Mouse (Mus musculus) common myeloid progenitor, adult 5-6 weeks (primary cell): Measurements from ENCODE around the gene Cdkn2d. TPM values are rescaled to one million over a fixed set of nuclear protein-coding genes. Genes with fewer than 3 reads are reported as not detected.
A peak's percentile ranks its signal among the peaks of the same experiment; 100 is the strongest.

Source experiments
- ATAC-seq: replicated peaks from 2 replicates; pipeline ENCODE4 v1.8.0; 2016; ENCODE audit warnings: low read depth, mild to moderate bottlenecking, moderate TSS enrichment, inconsistent platforms; ENCODE audit not compliant: poor library complexity, severe bottlenecking
- total RNA-seq: library from RNA; stranded (forward); fragments of 200-1000, 187-1606 nt; gene quantifications from 2 replicates; pipeline ENCODE4 v1.2.3, GENCODE M21; 2017

Cdkn2d gene
- total RNA-seq, 1 experiment from 2014 or later, result 25.3 TPM

DNA sequence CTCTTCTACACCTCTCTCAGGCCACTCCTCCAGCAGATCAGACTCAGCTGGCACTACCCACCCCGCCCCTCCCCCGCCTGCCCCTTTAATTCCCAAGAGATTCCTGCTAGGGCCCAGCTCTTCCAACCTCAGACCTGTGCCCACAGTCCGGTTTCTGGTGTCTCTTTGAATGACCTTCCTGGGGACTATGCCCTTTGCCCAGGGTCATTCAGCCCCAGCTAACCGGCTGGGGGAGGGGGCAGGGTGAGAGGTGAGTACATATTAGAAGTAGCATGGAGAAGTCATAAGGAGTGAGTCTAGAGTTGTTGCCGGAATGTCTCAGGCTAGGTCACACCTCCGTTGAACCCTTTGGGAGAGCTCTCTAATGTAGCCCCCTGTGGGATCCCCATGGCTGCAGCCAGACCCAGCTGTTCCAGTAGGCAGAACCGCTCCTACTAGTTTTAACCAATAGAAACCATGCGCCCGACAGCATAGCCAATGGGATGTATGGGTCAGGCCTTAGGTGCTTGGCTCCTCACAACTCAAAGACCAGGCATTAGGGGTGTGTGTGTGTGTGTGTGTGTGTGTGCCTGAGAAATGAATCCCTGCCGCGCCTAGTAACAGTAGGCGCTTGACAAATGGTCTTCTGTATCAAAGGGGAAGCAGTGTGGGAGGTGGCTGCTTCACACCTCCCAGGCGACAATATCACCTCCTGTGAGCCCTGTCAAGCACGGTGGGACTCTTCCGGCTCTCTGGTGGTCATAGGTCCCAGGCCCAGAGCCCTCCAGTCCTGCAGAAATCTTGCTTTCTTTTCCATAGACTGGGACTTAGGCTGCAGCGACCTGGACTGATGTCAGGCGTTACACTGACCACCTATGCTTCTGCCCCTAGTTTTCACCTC is 41.3 kb downstream of the Cdkn2d start:
- ATAC-seq, result peak; percentile 26; the same call in 1 of the 2 replicates

DNA sequence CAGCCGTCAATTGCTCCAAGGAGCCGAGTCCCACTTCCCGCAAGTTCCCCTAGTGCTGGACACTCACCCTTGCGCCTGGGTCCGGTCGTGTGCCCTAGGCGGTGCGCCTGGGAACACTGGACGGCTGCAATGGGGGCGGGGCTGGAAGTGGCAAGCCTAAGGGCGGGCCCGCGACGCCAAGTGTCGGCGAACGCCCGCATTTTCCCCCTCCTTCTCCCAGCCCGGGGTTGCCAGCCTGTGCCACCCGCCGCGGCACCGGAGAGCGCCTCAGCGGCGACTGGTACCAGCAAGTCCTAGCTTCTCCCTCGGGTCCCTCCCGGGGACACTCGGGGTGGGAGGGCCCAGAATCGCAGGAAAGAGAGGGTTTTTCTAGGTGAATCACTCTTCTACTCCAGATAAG is 42.9 kb downstream of the Cdkn2d start, which contains the start of gene S1pr5:
Gene S1pr5, minus strand, starts transcription at position 118 of the 400 bp plus-strand sequence.
- ATAC-seq, result peak; percentile 37

DNA sequence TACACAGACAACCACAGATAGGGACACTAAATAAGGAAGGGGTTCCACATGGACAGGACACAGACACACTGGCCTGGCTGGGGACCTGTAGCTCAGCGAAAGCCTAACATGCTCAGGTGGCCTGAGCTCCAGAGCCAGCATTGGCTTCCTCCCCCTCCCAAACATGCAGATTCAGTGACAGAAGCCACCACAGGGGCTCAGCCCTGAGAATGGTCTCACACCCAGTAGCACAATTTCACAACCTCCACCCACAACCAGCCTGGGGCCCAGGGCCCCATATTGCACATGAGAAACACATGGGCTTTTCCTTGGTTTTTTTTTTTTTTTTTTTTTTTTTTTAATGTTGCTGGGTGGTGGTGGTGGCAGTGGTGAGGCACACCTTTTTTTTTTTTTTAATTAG is 44.9 kb downstream of the Cdkn2d start:
- no peak for ATAC-seq

DNA sequence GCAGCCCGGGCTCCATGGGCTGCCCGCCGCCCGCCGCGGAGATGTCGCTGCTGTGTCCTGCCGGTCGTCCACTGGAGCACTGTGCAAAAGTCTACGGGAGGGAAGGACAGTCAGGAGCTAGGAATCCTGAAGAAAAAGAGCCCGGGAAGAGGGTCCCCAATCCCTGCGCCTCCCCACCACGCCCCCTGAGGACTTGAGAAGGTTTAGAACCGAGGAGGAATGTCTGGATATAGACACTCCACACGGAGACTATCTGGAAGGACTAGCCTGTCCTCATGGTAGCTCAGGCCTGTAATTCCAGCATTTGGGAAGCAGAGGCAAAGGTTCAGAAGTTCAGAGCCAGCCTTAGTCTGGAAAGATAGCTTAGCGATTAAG is 46.1 kb downstream of the Cdkn2d start:
- no peak for ATAC-seq

DNA sequence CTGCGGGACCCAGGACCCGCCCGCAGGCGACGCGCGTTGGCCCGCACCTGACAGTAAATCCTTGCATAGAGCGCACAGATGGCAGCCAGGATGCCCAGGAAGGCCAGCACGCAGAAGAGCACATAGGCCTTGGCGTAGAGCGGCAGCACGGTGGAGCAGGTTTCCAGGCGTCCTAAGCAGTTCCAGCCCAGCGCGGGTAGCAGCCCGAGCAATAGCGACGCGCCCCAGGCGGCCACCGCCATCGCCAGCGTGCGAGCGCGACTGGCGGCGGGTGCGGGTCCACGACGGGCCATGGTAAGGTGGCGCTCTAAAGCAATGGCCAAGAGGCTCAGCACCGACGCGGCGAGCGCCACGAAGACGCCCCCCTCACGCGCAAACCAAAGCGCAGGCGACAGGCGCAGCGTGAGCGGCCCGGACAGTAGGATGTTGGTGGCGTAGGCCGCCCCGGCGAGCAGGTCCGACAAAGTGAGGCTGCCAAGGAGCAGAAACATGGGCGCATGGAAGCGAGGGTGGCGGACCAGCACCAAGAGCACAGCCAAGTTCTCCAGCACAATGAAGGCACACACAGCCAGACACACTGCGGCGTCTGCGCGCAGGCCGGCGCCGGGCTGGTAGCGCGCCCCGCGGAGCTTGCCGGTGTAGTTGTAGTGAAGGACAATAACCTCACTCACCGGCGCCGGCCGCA is 46.6 kb downstream of the Cdkn2d start:
- ATAC-seq, result no peak

DNA sequence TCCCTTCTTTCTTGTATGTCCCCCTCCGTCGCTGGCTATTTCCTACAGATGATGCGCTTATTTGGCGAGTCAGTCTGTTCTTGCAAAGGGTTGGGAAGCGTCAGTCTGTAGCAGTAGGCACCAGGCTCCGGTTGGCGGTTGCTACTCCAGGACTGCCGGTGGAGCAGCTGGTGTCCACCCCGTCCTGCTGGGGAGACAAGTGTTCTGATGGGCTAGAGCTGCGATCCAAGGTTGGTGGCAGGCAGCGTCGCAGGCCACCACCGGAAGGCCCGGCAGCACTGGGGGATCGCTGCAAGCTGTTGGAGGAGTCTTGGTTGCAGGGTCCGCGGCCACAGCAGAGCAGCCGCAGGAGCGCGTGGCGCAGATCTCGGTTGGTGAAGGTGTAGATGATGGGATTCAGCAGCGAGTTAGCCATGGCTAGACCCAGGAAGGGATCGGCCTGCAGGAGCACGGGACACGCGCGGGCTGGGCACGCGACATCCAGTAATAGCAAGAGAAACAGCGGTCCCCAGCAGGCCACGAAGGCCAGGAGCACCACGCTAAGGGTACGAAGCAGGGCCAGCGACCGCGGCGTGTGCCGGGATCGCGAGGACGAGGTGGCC is 47.3 kb downstream of the Cdkn2d start:
- ATAC-seq, result no peak

DNA sequence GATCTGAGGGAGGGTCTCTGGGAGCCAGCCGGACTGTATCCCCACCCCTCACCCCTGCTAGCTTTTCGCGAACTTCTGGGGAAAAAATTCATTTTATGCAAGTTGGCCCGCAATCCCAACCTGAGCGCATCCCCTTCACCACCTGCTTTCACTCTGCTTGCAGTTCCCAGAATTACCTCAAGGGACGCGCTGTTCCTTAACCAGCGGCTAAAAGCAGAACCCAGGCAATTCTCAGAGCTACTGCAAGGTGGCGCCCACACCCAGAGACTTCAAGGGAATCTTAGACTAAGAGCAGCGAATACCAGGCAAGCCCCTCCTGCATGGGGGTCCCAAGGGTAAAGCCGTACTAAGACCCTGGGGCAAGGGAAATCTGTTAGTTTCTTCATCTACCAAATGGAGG is 49.9 kb downstream of the Cdkn2d start:
- peak; percentile 73 for ATAC-seq

DNA sequence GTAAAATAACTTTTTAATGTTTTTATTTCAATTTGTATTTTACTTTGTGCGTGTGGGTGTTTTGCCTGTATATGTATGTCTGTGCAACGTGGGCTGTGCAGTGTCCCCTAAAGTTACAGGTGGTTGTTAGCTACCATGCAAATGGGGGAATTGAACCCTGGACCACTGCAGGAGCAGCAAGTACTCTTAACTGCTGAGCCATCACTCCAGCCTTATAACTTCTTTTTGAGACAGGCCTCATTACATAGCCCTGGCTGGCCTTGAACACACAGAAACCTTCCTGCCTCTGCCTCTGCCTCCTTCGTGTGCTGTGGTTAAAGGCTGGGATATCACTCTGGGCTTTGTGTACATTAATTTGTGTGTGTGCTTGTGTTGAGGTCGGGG is 51.8 kb downstream of the Cdkn2d start:
- ATAC-seq, result no peak

DNA sequence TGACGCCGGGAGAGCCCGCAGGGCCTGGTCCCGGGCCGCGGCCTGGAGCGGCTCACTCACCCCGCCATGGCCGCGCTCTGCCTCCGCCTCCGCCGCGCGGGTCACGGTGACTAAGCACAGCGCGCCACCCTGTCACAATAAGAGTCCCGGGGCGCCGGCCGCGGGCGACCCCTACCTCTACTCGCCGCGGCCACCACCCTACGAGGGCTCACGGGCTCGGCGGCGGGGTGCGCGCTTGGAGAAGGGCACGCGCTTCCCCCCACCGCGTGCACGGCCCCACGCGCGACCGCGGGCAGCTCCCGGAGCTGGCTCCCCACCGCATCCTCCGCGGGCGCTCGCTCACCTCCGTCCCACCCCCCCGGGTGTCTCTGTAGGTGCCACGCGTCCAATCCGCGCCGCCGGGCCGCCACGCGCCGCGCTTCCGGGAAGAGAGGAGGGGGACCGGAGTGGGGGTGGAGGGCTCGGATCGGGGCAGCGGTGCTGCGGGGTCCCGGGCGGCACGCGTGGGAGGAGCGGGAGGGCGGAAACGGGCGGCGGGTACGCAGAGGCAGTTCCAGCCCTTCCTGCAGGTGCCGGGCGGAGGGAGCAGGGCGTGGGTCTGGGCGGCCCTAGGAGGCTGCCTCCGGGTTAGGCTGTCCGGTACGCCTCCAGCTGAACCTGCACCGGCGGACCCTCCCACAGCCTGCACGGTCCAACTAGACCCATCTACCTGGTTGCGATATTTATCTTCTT is 52.3 kb downstream of the Cdkn2d start, which contains the start of gene Keap1:
Gene Keap1, minus strand, starts transcription at position 629 of the 732 bp plus-strand sequence.
- ATAC-seq, result peak; percentile 43

Other genes with a start within 250 kb of the Cdkn2d start
- gene Zglp1, start 224.3 kb downstream of the Cdkn2d start, total RNA-seq, result 1.7 TPM in 1 of 2 replicates, not detected in the other
- gene Gm49373, start 218.3 kb downstream of the Cdkn2d start, total RNA-seq, result not detected in 2 replicates
- 48.3 and 54.3 TPM in 2 replicates for gene Fdx1l, start 217.8 kb downstream of the Cdkn2d start, total RNA-seq
- gene Gm38431, start 199.4 kb downstream of the Cdkn2d start, total RNA-seq, result 4.4 and 8.4 TPM in 2 replicates
- 30.2 and 38.9 TPM in 2 replicates for gene Raver1, start 199.4 kb downstream of the Cdkn2d start, total RNA-seq
- gene Tyk2, start 160.2 kb downstream of the Cdkn2d start, total RNA-seq, result 11.8 and 13.8 TPM in 2 replicates
- gene Cdc37, start 141.4 kb downstream of the Cdkn2d start, total RNA-seq, result 348 and 349 TPM in 2 replicates
- gene Pde4a, start 125.7 kb downstream of the Cdkn2d start, total RNA-seq, result 5.4 and 10.9 TPM in 2 replicates
- 35.4 and 38.3 TPM in 2 replicates for gene Keap1, start 52.0 kb downstream of the Cdkn2d start, total RNA-seq
- 0.09 TPM in 1 of 2 replicates, not detected in the other for gene S1pr5, start 43.0 kb downstream of the Cdkn2d start, total RNA-seq
- 6.1 and 14.8 TPM in 2 replicates for gene Atg4d, start 26.1 kb downstream of the Cdkn2d start, total RNA-seq
- gene Kri1, start 3.4 kb downstream of the Cdkn2d start, total RNA-seq, result 55.2 and 64.0 TPM in 2 replicates
- 0.37 and 2.5 TPM in 2 replicates for gene Ap1m2, start 20.9 kb upstream of the Cdkn2d start, total RNA-seq
- gene Slc44a2, start 29.3 kb upstream of the Cdkn2d start, total RNA-seq, result 76.6 and 80.6 TPM in 2 replicates
- gene Ilf3, start 76.5 kb upstream of the Cdkn2d start, total RNA-seq, result 73.7 and 95.9 TPM in 2 replicates
- gene Qtrt1, start 120.4 kb upstream of the Cdkn2d start, total RNA-seq, result 22.5 and 25.5 TPM in 2 replicates
- 53.9 and 65.9 TPM in 2 replicates for gene Dnm2, start 133.5 kb upstream of the Cdkn2d start, total RNA-seq
- gene Tmed1, start 218.8 kb upstream of the Cdkn2d start, total RNA-seq, result 13.8 and 17.1 TPM in 2 replicates
- 0.39 and 2.6 TPM in 2 replicates for gene AB124611, start 234.8 kb upstream of the Cdkn2d start, total RNA-seq